Mouse (Mus musculus) MEL-GATA-1-ER (cell line): ENCODE measurements around the gene Dcaf11.
A peak's percentile ranks its signal among the peaks of the same experiment; 100 is the strongest.

Source experiments
- DNase-seq: peaks from one replicate; pipeline ENCODE4 v3.0.0-alpha.2; 2012; ENCODE audit warnings: low read depth; ENCODE audit errors: extremely low read depth

Dcaf11 gene

GRCm38 (mm10) chr14:55555788-55556187 is 4.0 kb upstream of the Dcaf11 start:
- DNase-seq = no peak

DNA sequence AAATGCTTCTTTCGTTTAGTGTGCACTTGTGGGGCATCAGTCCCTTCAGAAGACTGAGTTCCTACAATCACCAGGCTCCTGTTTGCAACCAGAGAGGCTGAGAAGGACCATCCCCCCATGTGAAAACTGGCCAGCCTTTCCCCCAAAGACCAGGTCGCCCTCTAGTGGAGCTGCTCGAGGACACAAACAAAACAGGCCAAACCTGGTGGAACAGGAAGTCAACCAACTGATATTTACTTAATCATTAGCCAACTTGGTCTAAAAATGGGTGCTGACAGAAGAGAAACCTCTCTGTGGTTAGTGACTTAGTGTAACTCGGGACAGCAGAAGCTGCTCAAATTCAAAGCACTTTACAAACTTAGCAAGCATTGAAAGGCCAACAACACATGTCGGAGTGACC is 2.8 kb upstream of the Dcaf11 start:
- peak; percentile 88 for DNase-seq

DNA sequence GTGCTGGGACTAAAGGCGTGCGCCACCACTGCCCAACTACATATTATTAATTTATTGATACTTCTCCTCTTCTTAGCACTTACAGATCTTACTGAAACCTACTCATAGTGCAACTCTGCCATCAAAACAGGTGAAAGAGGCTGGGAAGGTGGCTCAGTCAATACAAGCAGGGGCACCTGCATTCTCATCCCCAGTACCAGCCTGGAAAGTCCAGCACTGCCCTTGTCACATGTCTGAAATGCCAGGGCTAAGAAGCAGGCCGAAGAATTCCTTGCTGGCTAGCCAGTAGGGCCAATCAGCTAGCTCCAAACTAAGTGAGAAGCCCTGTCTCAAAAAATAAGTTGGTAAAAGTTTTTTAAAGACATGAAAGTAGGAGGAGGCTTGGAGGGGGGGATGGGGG is 2.2 kb upstream of the Dcaf11 start:
- DNase-seq = no peak

GRCm38 (mm10) chr14:55558740-55559448 is 912 bp upstream of the Dcaf11 start:
- no peak for DNase-seq

- DNase-seq = peak; percentile 99
Observed at GRCm38 (mm10) chr14:55560202-55561073, 632 bp downstream of the Dcaf11 start, which contains the start of gene A730061H03Rik. Gene A730061H03Rik, minus strand, starts transcription at chr14:55560406.

DNA sequence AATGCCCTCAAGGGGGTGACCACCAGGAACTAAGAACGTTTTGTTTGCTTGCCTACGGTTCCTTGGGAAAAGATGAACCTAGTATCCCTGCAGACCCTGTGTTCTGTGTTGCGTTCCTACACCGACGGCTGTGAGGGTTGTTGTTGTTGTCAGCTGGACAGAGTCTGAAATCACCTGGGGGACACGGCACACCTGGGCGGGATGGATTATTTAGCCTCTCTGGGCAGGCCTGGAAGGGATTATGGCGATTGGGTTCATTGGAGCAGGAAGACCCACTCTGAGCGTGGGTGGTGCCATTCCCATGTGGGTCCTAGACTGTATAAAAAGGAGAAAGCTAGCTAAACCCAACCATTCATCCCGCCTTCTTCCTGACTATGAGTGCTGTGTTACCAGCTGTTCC is 2.1 kb downstream of the Dcaf11 start:
- no peak for DNase-seq

DNA sequence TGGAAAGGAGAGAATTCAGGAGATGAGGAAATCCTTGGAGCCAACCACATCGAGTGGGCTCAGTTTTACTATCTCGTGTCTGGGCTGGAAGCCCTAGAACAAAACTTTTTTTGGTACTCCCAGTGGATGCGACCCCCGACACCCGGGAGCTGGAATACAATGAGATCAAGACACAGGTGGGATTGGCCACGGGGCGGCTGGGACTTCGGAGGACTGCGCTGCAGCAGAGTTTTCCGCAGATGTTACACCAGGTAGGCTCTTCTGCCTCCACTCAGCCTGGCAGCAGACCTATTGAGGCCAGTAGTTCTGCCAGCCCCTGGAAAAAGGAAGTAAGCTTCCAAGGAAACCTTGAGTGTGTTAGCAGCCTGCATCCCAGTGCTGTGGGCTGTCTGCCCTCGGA is 3.4 kb downstream of the Dcaf11 start:
- DNase-seq = no peak

DNA sequence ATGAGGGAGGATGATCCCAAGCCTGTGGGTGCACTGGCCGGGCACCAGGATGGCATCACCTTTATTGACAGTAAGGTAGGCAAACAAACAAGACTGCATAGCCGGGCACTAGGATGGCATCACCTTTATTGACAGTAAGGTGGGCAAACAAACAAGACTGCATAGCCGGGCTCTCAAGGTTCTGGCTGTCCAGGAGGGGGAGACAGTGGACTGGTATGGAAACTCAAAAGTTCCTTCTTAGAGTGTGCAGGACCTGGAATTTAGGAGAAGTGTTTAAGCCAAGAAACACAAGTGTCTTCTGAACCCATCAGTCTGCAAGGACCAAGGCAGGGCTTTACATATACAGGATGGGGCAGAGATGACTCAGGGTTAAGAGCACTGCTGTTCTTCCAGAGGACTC is 5.9 kb downstream of the Dcaf11 start:
- DNase-seq = no peak

- no peak for DNase-seq
Observed at GRCm38 (mm10) chr14:55567496-55567895, 7.7 kb downstream of the Dcaf11 start.

- no peak for DNase-seq
Observed at GRCm38 (mm10) chr14:55570588-55570987, 10.8 kb downstream of the Dcaf11 start.

- no peak for DNase-seq
Observed at GRCm38 (mm10) chr14:55571760-55572159, 12.0 kb downstream of the Dcaf11 start.

DNA sequence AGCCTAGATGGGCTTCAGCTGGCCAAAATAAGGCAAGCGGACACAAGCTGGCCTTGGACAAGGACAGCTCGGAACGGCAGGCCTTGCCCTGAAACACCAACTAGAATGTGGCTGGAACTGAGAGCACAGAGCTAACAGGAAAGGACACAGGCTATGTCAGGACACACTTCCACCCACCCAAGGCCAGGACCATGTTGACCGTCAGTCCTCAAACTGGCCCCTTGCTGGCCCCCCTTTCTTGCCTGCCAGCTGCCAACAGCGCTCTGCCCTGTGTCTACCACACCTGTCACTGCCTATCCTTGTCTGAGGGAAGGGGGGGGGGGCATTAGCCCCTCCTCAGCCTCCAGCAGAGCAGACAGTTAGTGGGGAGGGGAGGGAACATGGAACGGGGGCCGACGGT is 15.5 kb downstream of the Dcaf11 start, which contains the start of gene Fitm1:
Gene Fitm1, plus strand, starts transcription at position 316 of the 400 bp plus-strand sequence.
- no peak for DNase-seq

- DNase-seq = no peak
Observed at GRCm38 (mm10) chr14:55575711-55576110, 15.9 kb downstream of the Dcaf11 start.

GRCm38 (mm10) chr14:55576376-55576775 is 16.6 kb downstream of the Dcaf11 start:
- no peak for DNase-seq

GRCm38 (mm10) chr14:55577871-55578667 is 18.3 kb downstream of the Dcaf11 start, which contains the start of gene Psme1:
Gene Psme1, plus strand, starts transcription at chr14:55578123.
- DNase-seq = peak; percentile 58

- no peak for DNase-seq
Observed at GRCm38 (mm10) chr14:55578668-55579269, 19.0 kb downstream of the Dcaf11 start.

DNA sequence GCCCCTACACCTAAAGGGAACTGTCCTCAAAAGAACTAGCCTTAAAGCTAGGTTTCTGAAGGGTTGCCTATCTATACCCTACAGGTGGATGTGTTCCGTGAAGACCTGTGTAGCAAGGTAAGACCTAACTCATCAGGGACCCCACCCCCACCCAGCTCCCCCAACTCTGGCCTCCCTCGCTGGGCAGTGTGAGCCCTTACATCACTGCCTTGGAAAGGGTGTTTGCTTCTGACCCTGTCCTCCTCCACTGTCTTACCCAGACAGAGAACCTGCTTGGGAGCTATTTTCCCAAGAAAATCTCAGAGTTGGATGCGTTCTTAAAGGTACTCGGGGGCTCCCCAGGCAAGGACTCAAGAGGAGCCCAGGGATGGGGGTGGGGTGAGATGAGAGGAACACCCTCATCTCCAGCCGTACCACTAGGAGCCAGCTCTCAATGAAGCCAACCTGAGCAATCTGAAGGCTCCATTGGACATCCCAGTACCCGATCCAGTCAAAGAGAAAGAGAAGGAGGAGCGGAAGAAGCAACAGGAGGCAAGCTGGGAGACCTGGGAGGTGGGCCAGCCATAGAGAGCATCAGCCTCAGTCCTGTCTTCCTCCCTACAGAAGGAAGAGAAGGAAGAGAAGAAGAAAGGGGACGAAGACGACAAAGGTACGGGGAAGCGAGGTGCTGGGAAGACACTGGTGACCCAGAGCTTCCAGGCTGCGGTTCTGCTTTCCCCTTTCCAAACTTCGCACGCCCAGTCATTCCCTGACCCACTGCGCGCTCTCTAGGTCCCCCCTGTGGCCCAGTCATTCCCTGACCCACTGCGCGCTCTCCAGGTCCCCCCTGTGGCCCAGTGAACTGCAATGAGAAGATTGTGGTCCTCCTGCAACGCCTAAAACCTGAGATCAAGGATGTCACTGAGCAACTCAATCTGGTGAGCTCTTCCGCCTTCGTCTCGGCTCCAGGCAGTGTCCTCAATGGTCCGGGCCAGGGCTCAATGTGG is 20.0 kb downstream of the Dcaf11 start:
- no peak for DNase-seq

DNA sequence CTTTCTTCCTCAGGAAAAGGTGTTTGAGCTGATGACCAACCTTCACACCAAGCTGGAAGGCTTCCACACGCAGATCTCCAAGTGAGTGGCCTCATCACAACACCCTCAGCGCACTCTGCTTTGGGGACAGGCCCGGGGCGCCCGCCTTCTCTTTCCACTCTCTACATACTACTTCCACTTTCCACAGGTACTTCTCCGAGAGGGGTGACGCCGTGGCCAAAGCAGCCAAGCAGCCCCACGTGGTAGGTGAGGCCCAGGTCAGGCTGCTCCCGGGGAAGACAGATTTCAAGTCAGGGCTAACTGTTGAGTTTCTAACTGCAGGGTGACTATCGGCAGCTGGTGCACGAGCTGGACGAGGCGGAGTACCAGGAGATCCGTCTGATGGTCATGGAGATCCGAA is 20.9 kb downstream of the Dcaf11 start:
- no peak for DNase-seq

DNA sequence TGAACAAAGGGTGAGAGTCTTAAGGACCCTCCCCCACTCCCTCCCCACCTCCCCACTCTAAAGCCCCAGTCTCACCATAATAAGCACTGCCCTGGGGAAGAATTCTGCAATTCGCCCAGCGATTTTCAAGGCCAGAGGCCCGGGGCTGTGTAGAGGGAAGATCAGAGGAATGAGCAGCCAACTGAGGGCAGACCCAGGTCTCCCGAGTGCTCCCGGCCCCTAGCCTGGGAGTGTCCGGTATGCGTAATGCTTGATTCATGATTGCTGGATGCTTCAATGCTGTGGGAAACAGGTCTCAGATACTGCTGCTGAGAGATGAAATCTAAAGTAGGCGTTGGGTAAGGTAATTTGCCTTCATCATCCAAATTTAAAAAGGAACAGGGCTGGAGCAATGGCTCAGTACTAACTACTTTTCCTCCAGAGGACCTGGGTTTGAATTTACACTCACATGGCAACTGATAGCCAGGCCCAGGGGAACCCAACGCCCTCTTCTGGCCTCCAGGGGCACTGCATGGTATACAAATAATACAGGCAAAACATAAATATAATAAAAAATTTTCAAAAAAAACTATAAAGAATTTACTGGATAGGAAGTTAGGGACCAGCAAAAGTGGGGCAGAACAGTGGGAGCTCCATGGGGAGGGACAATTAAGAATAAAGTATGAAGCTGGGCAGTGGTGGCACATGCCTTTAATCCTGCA is 22.3 kb downstream of the Dcaf11 start:
- DNase-seq = peak; percentile 14
